Mouse (Mus musculus) leukemia stem cell, adult 10-12 weeks (primary cell): Measurements from ENCODE around the gene 5430403G16Rik. TPM values are rescaled to one million over a fixed set of nuclear protein-coding genes. Genes with fewer than 3 reads are reported as not detected.

ENCODE experiments used
- polyA plus RNA-seq: library from polyadenylated mRNA; stranded (reverse); fragments of >175 nt; gene quantifications from 2 replicates; pipeline ENCODE4 v1.2.3, GENCODE M21; 2012; ENCODE audit warnings: low replicate concordance

The 5430403G16Rik gene
- 0.11 TPM in 1 of 2 replicates, not detected in the other for polyA plus RNA-seq

GRCm38 (mm10) chr5:109690537-109691201, at the start of gene 5430403G16Rik:
Gene 5430403G16Rik, minus strand, starts transcription at chr5:109691041.

Other genes with a start within 250 kb of the 5430403G16Rik start
- 52.3 and 138 TPM in 2 replicates for gene Crlf2, start 132.0 kb downstream of the 5430403G16Rik start, polyA plus RNA-seq
- not detected in 2 replicates for gene 4930522L14Rik, start 60.8 kb upstream of the 5430403G16Rik start, polyA plus RNA-seq
- gene Gm15446, start 232.4 kb upstream of the 5430403G16Rik start, polyA plus RNA-seq: 0.14 TPM in 1 of 2 replicates, not detected in the other